Mouse (Mus musculus) thymus, postnatal 25 days (tissue): ENCODE data around the gene Gm9736.
"Not testable (repeated sequence)": the region's sequence is repeated elsewhere in the genome, so short reads cannot be mapped to it uniquely, and the experiment has no call there.

Experiments
- DNase-seq: peaks from one replicate; pipeline ENCODE4 v3.0.0; 2022

Gm9736 gene

GRCm38 (mm10) chr10:77751254-77751653 lies at the start of gene Gm9736:
TSS of gene Gm9736 (minus strand) at chr10:77751354.
- not testable (repeated sequence) for DNase-seq

DNA sequence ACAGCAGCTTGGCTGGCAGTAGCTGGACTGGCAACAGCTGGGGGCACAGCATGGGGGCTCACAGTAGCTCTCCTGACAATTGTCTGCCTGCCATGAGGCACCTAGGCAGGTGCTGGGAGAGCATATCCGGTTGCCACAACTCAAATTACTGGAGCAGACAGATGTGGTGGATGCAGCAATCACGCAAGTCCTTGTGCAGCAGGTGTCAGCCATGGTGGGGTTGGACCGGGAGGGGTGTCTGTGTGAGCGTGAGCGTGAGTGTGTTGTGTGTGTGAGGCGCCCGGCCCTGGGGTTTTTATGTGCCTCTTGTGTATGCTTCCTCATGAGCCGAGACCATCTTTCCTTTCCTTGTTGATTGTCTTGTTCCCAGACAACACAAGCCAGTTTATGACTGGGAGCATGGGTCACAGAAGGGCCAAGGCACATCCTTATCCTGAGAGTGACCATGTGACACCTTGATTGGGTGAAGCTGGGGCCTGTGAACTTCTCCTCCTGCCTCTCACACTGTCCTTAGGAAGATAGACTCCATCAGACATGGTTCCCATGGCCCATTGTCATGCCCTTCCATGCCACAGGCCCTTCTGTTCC lies 47.9 kb upstream of the Gm9736 start, which contains the start of gene Gm19668:
Gm19668 (minus strand) TSS at position 213 of the 588 bp plus-strand sequence.
- DNase-seq: no peak

GRCm38 (mm10) chr10:77798164-77798920 lies 47.2 kb upstream of the Gm9736 start:
- not testable (repeated sequence) for DNase-seq

DNA sequence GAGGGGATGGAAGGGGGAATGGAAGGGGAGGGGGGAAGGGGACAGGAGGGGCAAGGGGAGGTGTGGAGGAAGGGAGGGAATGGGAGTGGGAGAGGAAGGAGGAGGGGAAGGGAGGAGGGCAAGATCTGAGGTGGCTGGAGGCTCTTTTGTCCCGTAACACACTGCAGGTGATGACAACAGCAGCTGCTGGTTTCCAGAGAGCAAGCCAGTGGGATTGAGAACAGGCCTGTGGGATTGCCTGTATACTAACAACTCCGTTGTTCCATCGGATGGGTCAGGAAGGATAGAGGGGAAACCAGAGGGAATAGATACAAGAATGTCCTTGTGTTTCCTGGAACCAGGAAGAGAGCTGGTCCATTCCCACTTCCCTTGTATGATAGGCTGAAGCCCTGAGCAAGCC lies 46.5 kb upstream of the Gm9736 start:
- no peak for DNase-seq

DNA sequence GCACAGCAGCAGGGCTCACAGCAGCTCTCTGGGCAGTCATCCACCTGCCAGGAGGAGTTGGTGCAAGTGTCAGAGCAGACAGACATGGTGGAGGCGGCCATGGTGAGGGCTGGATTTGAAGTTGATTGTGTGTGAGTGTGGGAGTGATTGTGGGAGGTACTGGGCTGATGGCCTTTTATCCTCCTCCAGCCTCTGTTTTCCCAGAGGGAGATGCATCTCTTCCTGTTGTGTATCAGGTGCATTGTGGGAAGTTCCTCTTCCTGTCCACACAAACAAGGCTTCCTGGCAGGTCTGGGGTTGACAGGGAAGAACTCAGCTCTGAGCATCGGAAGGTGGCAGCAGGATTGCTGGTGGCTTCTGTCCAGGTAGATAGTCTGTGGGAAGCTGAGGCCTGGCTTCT lies 43.8 kb upstream of the Gm9736 start, which contains the start of gene Gm9639:
Gm9639 (minus strand) TSS at position 101 of the 400 bp plus-strand sequence.
- no peak for DNase-seq

- DNase-seq: no peak
Measured at GRCm38 (mm10) chr10:77788621-77789020, 37.5 kb upstream of the Gm9736 start.

GRCm38 (mm10) chr10:77787876-77788275 lies 36.7 kb upstream of the Gm9736 start, which contains the start of gene Gm7137:
TSS of gene Gm7137 (minus strand) at chr10:77788200.
- not testable (repeated sequence) for DNase-seq

GRCm38 (mm10) chr10:77783396-77783795 lies 32.2 kb upstream of the Gm9736 start:
- DNase-seq: not testable (repeated sequence)

- DNase-seq: not testable (repeated sequence)
Measured at GRCm38 (mm10) chr10:77782442-77782841, 31.3 kb upstream of the Gm9736 start, which contains the start of gene Gm3250. TSS of gene Gm3250 (minus strand) at chr10:77782542.

DNA sequence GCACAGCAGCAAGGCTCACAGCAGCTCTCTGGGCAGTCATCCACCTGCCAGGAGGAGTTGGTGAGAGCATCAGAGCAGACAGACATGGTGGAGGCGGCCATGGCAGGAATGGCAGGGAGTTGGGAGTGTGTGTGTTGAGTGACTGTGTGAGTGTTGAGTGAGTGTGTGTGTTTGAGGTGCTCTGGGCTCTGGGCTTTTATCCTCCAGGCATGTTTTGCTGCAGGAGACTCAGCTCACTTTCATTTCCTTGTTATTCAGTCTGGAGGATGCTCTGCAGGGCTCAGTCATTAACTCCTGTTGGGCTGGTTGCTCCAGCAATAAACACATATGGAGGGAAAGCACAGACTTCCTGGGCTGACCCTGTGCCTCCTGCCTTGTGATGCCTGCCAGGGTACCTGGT lies 25.7 kb upstream of the Gm9736 start, which contains the start of gene Gm7138:
Gm7138 (minus strand) TSS at position 101 of the 400 bp plus-strand sequence.
- not testable (repeated sequence) for DNase-seq

DNA sequence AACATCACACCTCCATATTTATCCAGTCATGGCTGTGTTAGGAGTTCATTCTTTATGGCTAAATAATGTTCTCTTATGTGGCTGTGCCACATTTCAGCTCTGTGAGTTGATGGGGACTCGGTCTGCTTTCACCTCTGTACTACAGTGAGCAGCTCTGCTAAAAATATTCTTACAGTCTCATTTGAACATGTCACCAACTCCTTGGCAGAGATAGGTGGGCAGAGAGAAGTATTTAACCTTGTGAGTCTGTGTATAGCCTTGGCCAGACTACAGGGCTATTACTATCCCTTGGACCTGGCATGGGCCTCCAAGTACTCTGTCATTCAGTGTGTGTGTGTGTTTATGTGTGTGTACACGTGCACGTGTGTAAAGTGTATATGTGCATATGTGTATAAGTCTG lies 21.0 kb upstream of the Gm9736 start:
- DNase-seq: not testable (repeated sequence)

DNA sequence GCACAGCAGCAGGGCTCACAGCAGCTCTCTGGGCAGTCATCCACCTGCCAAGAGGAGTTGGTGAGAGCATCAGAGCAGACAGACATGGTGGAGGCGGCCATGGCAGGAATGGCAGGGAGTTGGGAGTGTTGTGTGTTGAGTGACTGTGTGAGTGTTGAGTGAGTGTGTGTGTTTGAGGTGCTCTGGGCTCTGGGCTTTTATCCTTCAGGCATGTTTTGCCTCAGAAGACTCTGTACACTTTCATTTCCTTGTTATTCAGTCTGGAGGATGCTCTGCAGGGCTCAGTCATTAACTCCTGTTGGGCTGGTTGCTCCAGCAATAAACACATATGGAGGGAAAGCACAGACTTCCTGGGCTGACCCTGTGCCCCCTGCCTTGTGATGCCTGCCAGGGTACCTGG lies 20.1 kb upstream of the Gm9736 start, which contains the start of gene Gm3238:
Gm3238 (minus strand) TSS at position 101 of the 400 bp plus-strand sequence.
- not testable (repeated sequence) for DNase-seq

GRCm38 (mm10) chr10:77769727-77770126 lies 18.6 kb upstream of the Gm9736 start:
- DNase-seq: no peak

DNA sequence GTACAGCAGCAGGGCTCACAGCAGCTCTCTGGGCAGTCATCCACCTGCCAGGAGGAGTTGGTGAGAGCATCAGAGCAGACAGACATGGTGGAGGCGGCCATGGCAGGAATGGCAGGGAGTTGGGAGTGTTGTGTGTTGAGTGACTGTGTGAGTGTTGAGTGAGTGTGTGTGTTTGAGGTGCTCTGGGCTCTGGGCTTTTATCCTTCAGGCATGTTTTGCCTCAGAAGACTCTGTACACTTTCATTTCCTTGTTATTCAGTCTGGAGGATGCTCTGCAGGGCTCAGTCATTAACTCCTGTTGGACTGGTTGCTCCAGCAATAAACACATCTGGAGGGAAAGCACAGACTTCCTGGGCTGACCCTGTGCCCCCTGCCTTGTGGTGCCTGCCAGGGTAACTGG lies 8.4 kb upstream of the Gm9736 start, which contains the start of gene Gm3233:
Gm3233 (minus strand) TSS at position 101 of the 400 bp plus-strand sequence.
- DNase-seq: not testable (repeated sequence)

DNA sequence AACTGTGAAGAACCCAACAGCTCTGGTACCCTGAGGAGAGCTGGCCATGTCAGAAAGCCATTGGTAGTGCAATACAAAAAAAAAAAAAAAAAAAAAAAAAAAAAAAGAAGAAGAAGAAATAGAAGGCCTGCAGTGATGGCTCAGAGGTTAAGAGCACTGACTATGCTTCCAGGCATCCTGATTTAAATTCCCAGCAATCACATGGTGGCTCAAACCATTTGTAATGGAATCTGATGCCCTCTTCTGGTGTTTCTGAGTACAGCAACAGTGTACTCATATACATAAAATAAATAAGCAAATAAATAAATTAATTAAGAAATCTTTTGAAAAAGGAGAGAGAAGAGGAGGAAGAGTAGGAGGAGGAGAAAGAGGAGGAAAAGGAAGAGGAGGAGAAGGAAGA lies 2.3 kb upstream of the Gm9736 start:
- no peak for DNase-seq

DNA sequence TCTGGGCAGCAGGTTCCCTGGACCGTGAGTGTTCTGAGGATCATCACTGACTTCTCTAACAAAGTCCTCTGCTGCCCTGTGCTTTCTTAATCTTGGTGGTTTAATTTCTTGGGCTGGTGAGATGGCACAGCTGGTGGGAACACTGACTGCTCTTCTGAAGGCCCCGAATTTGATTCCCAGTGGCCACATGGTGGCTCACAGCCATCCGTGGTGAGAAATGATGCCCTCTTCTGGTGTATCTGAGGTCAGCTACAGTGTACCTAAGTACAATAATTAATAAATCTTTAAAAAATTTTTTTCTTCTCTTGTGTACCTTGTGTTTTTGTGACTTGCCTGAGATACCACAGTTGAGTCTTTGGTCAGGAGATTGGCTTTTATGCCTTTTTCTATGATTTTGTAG lies 1.2 kb upstream of the Gm9736 start:
- DNase-seq: not testable (repeated sequence)

- not testable (repeated sequence) for DNase-seq
Measured at GRCm38 (mm10) chr10:77750686-77751085, 468 bp downstream of the Gm9736 start.

DNA sequence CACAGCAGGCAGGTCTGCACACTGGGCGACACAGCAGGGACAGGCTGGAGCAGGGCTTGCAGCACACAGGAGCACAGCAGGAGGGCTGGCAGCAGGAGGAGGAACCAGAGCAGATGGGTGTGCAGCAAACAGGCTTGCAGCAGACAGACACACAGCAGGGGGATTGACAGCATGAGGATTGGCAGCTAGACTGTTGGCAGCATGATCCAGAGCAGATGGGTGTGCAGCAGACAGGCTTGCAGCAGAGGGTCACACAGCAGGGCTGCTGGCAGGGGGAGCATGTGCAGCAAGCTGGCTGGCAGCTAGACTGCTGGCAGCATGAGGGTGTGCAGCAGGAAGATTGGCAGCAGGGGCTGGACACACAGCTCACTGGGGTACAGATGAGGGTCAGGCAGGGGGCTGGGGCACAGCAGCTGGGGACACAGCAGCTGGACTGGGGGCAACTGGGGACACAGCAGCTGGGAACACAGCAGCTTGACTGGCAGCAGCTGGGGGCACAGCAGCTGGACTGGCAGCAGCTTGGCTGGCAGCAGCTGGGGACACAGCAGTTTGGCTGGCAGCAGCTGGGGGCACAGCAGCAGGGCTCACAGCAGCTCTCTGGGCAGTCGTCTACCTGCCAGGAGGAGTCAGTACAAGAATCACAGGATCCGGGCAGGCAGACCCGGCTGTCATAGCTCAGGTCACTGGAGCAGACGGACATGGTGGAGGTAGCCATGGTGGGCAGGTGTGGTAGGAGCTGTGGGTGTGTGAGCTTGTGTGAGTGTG lies 9.0 kb downstream of the Gm9736 start, which contains the start of gene Gm18596:
Gm18596 (minus strand) TSS at position 715 of the 765 bp plus-strand sequence.
- DNase-seq: not testable (repeated sequence)

DNA sequence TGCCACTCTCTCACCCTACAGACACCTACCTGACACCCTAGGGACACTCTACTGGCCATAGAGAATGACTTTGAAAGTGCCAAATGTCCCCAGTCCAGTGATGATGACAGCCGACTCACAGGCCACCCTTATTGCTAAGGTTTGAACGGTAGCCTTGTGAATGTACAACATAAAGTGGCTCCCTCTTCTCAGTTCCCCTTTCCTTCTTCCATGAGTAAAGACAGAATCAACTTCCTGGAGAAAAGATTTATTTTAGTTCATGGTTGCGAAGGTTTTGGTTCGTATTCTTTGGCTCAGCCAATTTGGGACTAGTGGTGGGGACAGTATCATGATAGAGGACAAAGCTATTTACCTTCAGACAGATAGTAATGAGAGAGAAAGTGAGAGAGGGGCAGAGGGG lies 12.2 kb downstream of the Gm9736 start:
- no peak for DNase-seq

GRCm38 (mm10) chr10:77735928-77736327 lies 15.2 kb downstream of the Gm9736 start:
- DNase-seq: no peak

- peak; percentile 6 for DNase-seq
Measured at GRCm38 (mm10) chr10:77729241-77729640, 21.9 kb downstream of the Gm9736 start.

DNA sequence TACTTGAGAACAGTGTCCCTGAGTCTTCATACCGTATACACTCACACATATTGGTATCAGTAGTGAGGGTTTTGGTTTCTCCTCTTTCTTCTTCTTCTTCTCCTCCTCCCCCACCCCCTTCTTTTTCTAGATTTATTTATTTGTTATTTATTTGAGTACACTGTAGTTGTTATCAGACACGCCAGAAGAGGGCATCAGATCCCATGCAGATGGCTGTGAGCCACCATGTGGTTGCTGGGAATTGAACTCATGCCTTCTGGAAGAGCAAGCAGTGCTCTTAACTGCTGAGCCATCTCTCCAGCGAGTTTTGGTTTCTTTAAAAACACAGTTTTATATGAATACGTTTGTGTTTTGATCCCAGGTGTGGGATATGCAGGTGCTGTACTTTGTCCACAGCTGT lies 22.9 kb downstream of the Gm9736 start:
- no peak for DNase-seq

GRCm38 (mm10) chr10:77726186-77726585 lies 25.0 kb downstream of the Gm9736 start, which contains the start of gene Gm10100:
TSS of gene Gm10100 (plus strand) at chr10:77726486.
- DNase-seq: no peak
